Mouse (Mus musculus) intestine, embryonic 15.5 days (tissue): ENCODE results near the gene Serpinb8. TPM values are rescaled to one million over a fixed set of nuclear protein-coding genes. Genes with fewer than 3 reads are reported as not detected.

Experiments used
- ATAC-seq: fragments of 200-750 bp; cut with Nextera tagmentation; 2 replicates; pipeline ENCODE4 v1.8.0; 2017; ENCODE audit warnings: moderate TSS enrichment, moderate library complexity
- H3K27ac ChIP-seq: fragments of 300-500 bp; sonication (generic); 2 replicates; pipeline ENCODE4 v1.5.1; 2015; ENCODE audit warnings: mild to moderate bottlenecking, inconsistent platforms
- H3K27me3 ChIP-seq: fragments of 300-500 bp; sonication (generic); replicated peaks from 2 replicates; pipeline ENCODE4 v1.6.1; 2015; ENCODE audit warnings: inconsistent platforms
- H3K36me3 ChIP-seq: fragments of 300-500 bp; sonication (generic); 2 replicates; pipeline ENCODE4 v1.6.1; 2015; ENCODE audit warnings: inconsistent platforms
- H3K4me1 ChIP-seq: fragments of 300-500 bp; sonication (generic); replicated peaks from 2 replicates; pipeline ENCODE4 v1.6.1; 2015; ENCODE audit warnings: inconsistent platforms
- H3K4me2 ChIP-seq: fragments of 300-500 bp; sonication (generic); replicated peaks from 2 replicates; pipeline ENCODE4 v1.6.1; 2015; ENCODE audit warnings: mild to moderate bottlenecking, inconsistent platforms
- H3K4me3 ChIP-seq: fragments of 300-500 bp; sonication (generic); replicated peaks from 2 replicates; pipeline ENCODE4 v1.5.1; 2015; ENCODE audit warnings: inconsistent platforms
- H3K9ac ChIP-seq: fragments of 300-500 bp; sonication (generic); 2 replicates; pipeline ENCODE4 v1.6.1; 2015; ENCODE audit warnings: inconsistent platforms
- H3K9me3 ChIP-seq: fragments of 300-500 bp; sonication (generic); 2 replicates; pipeline ENCODE4 v1.6.1; 2016; ENCODE audit warnings: inconsistent platforms
- WGBS: fragments of 180-500 bp; shearing (Covaris S2); methylation state at CpG from one replicate; pipeline ENCODE4 v1.1.7; 2015; 5-methylcytosine and 5-hydroxymethylcytosine counted together
- polyA plus RNA-seq: library from polyadenylated mRNA; unstranded; fragments of >200 nt; fragmentation: Nextera tagmentation; extraction: Ambion mirVana; gene quantifications from 2 replicates; pipeline ENCODE4 v1.2.1, GENCODE M21; 2015

Serpinb8 gene
- polyA plus RNA-seq, 1 experiment from 2014 or later = 0.92 TPM

DNA sequence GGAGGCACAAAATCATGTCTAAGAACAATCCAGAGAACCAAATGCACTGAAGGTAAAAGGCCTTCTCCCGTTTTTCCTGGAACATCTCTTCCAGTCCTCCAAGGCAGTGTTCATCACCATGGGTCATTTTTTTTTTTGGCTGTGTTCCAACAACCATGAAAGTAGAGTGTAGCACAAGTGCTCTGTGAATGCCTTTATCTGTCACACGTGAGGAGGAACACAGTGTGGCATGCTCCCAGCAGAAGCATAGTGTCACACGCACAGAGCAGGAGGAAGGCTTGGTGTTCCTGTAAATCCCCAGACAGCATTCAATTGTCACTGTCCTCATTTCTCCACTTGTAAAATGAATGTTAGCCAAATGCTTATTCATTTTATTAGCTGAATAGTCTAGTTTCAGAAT lies 2.8 kb downstream of the Serpinb8 start:
- no peaks in the 10 kb centered on the region for H3K36me3 ChIP-seq
- H3K4me2 ChIP-seq = no peak overlapping the region
- H3K9me3 ChIP-seq = no peaks in the 10 kb centered on the region
- no peak overlapping the region for H3K9ac ChIP-seq
- ATAC-seq = no peak
- H3K4me1 ChIP-seq = no peaks in the 10 kb centered on the region
- no peaks in the 10 kb centered on the region for H3K27me3 ChIP-seq
- 67% methylated on average over 3 of the region's 3 CpGs for WGBS
- H3K4me3 ChIP-seq = no peak overlapping the region
- H3K27ac ChIP-seq = no peak overlapping the region

DNA sequence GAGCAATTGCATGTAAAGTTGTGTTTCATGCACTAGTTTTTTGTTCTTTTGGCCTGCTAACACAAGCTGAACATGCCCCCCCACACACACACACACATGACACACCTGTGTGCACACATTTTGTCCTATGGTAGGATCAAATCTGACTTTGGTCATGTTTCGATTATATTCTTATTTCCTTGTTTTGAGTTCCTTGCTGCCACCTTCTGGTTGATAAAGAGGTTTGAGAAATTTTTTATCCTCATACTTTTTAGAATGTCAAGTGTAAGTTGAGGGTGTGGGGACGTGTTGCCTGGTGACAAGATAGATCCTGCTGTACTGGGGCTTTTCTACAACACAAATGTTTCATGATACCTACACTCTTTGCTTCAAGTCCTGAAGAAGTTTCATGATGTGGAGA lies 3.7 kb downstream of the Serpinb8 start:
- Histone ChIP-seq H3K27me3 (no peaks in the 10 kb centered on the region), H3K9ac (no peak overlapping the region), H3K4me3 (no peak overlapping the region), H3K36me3 (no peaks in the 10 kb centered on the region), H3K27ac (no peak overlapping the region), H3K4me1 (no peaks in the 10 kb centered on the region), H3K9me3 (no peaks in the 10 kb centered on the region), H3K4me2 (no peak overlapping the region)
- WGBS = 74% methylated on average over 2 of the region's 2 CpGs
- ATAC-seq = no peak

DNA sequence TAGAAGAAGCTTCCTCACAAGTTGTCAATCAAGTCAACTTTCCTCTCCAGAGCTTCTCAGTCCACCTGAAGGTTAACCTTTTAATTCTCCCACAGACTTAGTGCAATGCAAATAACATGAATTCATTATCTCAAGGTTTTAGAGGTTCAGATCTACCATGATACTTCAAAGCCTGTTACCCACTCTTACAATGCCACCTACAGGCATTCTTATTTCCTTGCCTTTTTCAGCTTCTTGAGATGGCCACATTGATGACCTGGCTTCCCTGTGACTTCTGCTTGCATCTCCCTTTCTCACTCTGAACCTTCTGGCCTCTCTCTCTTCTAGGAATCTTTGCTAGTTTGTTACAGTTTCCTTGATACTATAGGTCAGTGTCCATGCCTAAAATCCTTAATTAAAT lies 7.1 kb downstream of the Serpinb8 start:
- H3K27me3 ChIP-seq = no peaks in the 10 kb centered on the region
- no peak overlapping the region for H3K9ac ChIP-seq
- H3K9me3 ChIP-seq = no peaks in the 10 kb centered on the region
- no peak overlapping the region for H3K4me2 ChIP-seq
- no peaks in the 10 kb centered on the region for H3K4me1 ChIP-seq
- no peaks in the 10 kb centered on the region for H3K36me3 ChIP-seq
- H3K27ac ChIP-seq = no peak overlapping the region
- ATAC-seq = no peak
- H3K4me3 ChIP-seq = no peak overlapping the region

DNA sequence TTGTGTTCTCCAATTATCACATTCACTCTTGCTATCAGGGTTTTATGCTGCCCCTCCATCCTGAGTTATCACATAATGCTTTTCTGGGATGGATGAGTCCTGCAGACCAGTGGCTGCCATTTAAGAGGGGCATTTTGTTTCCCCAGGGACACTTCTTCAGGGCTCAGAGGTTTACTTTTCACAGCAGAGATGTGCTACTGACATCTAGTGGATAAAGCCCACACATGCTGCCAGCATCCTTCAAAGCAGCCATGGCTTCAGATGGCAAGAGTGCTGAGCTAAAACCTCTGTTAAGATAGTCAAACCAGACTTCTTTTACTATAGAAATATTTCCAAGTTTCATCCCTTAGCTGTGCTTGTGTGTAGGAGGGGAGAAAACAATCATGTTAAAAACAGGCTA lies 8.7 kb downstream of the Serpinb8 start:
- Histone ChIP-seq H3K4me3 (no peak overlapping the region), H3K9me3 (no peaks in the 10 kb centered on the region), H3K9ac (no peak overlapping the region), H3K4me2 (no peak overlapping the region), H3K27ac (no peak overlapping the region), H3K4me1 (no peaks in the 10 kb centered on the region), H3K36me3 (no peaks in the 10 kb centered on the region), H3K27me3 (no peaks in the 10 kb centered on the region)
- no peak for ATAC-seq

DNA sequence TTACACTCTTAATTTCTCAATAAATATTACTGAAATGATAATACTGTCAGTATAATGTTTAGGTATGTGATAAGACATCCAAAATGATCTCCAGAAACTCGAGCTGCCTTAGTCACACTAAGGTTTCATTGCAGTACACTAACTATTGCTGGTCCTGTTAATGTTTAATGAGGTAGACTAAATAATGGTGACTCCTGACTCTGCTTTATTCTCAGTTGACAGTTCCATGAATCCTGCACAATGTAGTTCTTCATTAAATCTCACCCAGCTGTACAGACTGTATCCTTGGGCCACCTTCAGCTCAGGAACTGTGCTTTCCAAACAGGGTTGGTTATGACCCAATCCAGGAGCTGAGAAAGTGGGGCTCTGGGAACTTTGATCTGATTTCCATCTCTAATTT lies 19.1 kb downstream of the Serpinb8 start:
- WGBS = 42% methylated on average over 1 of the region's 1 CpGs
- no peak overlapping the region for H3K9ac ChIP-seq
- no peak for ATAC-seq
- no peaks in the 10 kb centered on the region for H3K27me3 ChIP-seq
- H3K9me3 ChIP-seq = no peaks in the 10 kb centered on the region
- H3K4me2 ChIP-seq = no peak overlapping the region
- no peaks in the 10 kb centered on the region for H3K36me3 ChIP-seq
- H3K4me1 ChIP-seq = no peaks in the 10 kb centered on the region
- no peak overlapping the region for H3K4me3 ChIP-seq
- H3K27ac ChIP-seq = no peak overlapping the region

DNA sequence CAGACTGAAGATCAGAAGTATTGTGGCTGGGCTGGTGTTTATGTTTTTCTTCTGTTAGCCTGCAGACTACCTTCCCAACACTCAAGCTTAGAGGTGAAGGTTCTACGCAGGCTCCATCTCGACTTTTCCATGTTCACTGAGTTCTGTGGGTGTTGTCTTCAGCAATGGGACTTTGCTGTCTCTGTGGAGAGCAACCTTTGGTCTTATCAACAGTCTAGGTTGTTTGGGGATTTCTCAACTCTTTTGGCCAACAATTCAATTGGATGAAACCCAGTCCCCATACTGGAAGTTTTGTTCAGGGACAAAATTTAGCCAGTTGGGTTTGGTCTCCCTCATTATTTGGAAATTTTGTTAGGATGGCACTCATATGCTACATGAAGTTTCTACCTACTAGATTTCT lies 24.3 kb downstream of the Serpinb8 start:
- 87% methylated on average over 2 of the region's 2 CpGs for WGBS
- H3K4me3 ChIP-seq = no peak overlapping the region
- H3K4me2 ChIP-seq = no peak overlapping the region
- no peaks in the 10 kb centered on the region for H3K27me3 ChIP-seq
- H3K9me3 ChIP-seq = no peaks in the 10 kb centered on the region
- no peaks in the 10 kb centered on the region for H3K36me3 ChIP-seq
- H3K4me1 ChIP-seq = no peaks in the 10 kb centered on the region
- H3K9ac ChIP-seq = no peak overlapping the region
- no peak for ATAC-seq
- H3K27ac ChIP-seq = no peak overlapping the region

DNA sequence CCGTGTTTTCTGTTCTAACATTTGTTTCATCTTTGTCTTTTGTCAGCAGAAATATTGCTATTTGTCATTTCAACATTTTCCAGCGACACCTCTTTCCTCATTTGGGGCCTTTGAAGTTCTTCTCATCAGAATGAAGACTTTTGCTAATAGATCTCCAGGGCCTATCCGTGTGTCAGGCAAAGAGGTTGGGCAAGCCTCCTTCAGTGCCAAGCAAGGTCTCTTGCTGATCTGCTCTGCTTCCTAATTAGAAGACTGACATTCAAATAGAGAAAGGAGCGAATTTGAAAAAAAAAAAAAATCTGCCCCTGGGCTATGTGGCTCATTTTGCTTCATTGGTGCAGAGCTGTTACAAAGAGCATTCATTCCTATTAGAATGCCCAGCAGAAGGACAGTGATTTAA lies 32.2 kb downstream of the Serpinb8 start:
- Histone ChIP-seq H3K9me3 (no peaks in the 10 kb centered on the region), H3K4me2 (no peak overlapping the region), H3K36me3 (no peaks in the 10 kb centered on the region), H3K4me1 (no peaks in the 10 kb centered on the region), H3K9ac (no peak overlapping the region), H3K27me3 (no peaks in the 10 kb centered on the region), H3K4me3 (no peak overlapping the region), H3K27ac (no peak overlapping the region)
- WGBS = 77% methylated on average over 4 of the region's 4 CpGs
- ATAC-seq = no peak

DNA sequence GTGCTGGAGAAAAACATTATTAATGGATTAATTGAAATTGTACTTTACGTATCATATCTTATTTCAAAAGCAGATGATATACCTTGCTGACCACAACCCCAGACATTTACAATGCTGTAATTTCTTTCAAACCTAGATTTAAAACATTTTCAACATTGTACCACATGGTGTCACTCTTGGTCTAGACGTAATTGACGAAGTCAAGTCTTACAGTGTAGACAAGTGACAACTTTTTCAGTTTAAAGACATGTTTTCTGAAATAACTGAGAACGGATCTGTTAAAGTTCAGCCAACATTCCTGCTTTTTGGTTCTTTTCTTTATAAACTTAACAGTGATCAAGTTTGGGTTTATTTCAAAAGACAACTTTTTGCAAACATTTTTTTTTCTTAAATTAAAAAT lies 46.1 kb downstream of the Serpinb8 start:
- H3K27me3 ChIP-seq = no peaks in the 10 kb centered on the region
- H3K4me1 ChIP-seq = no peaks in the 10 kb centered on the region
- H3K4me3 ChIP-seq = no peak overlapping the region
- WGBS = 33% methylated on average over 4 of the region's 4 CpGs
- ATAC-seq = no peak
- no peak overlapping the region for H3K4me2 ChIP-seq
- no peak overlapping the region for H3K9ac ChIP-seq
- H3K27ac ChIP-seq = no peak overlapping the region
- no peaks in the 10 kb centered on the region for H3K36me3 ChIP-seq
- H3K9me3 ChIP-seq = no peaks in the 10 kb centered on the region

DNA sequence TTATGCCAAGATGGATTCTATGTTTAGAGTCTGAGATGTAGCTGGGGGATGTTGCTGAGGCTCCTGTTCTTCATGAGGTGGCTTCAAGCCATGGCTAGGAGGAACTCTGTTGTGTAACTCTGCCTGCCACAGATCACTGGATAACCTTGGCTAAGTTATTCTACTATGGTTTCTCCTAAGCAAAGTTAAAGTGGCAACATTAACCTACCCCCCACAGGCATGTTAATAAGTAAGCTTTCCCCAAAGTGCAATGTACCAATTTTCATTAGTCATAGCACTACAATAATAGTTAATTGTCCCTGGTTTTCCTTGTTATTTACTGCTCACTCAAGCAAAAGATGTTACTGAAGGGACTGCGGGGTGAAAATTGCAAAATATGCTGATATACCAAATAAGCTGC lies 48.2 kb downstream of the Serpinb8 start:
- Histone ChIP-seq H3K27me3 (no peaks in the 10 kb centered on the region), H3K9ac (no peak overlapping the region), H3K4me1 (no peaks in the 10 kb centered on the region), H3K4me3 (no peak overlapping the region), H3K4me2 (no peak overlapping the region), H3K27ac (no peak overlapping the region), H3K9me3 (no peaks in the 10 kb centered on the region), H3K36me3 (no peaks in the 10 kb centered on the region)
- no peak for ATAC-seq
- 87% methylated on average over 1 of the region's 1 CpGs for WGBS

DNA sequence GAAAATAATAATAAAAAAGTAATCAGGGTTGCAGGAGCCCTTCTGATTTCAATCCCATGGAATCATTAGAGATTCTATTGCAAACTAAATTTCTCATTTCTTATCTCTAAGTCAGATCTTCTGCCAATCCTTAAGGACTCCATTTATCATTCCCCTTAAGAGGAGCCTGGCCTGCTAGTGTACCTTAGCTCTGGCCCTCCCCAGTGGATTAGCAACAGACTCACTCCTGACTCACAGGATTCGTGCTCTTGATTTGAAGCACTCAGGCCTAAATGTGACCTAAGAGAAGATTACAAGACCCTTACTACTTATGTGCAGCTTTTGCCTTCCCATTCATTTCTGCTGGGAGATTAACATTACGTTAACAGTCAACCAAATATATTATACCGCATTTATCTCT lies 48.7 kb downstream of the Serpinb8 start:
- Histone ChIP-seq H3K9me3 (no peaks in the 10 kb centered on the region), H3K27ac (no peak overlapping the region), H3K4me1 (no peaks in the 10 kb centered on the region), H3K36me3 (no peaks in the 10 kb centered on the region), H3K27me3 (no peaks in the 10 kb centered on the region), H3K9ac (no peak overlapping the region), H3K4me2 (no peak overlapping the region), H3K4me3 (no peak overlapping the region)
- WGBS = 86% methylated on average over 3 of the region's 3 CpGs
- no peak for ATAC-seq

DNA sequence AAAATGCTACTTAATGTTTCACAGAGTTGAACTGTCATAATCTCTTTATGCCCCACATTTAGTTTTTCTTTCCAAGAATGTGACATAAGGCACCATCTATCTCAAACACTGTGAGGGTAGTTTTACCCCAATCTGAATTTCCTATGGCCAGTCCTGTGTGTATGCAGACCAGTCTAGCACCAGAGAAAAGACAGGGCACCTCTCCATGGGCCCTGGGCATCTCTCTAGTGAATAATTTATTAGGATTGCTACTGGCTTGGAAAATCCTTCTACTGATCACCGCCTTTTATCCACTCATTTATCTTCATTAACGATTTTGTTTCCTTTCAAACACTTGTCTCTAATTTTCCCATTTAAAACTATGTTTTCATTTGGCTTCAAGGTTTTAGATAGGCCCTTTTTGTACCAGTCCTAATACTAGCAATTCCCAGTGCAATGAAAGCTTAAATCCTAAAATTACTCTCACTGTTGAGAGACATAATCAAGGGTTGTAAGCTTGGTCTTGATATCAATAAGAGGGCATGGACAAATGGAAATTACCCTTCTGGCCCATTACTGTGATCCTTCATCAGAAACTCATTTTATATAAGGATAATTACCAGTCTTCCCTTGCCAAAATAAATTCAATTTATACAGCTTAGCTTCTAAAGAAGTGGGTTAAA lies 52.8 kb downstream of the Serpinb8 start:
- whole genome bisulfite sequencing = 73% methylated on average over 2 of the region's 2 CpGs
- no peak for ATAC-seq
- H3K9ac ChIP-seq = no peak overlapping the region
- H3K27me3 ChIP-seq = no peaks in the 10 kb centered on the region
- no peak overlapping the region for H3K4me2 ChIP-seq
- H3K4me1 ChIP-seq = no peaks in the 10 kb centered on the region
- no peak overlapping the region for H3K4me3 ChIP-seq
- no peaks in the 10 kb centered on the region for H3K9me3 ChIP-seq
- H3K27ac ChIP-seq = no peak overlapping the region
- no peaks in the 10 kb centered on the region for H3K36me3 ChIP-seq

DNA sequence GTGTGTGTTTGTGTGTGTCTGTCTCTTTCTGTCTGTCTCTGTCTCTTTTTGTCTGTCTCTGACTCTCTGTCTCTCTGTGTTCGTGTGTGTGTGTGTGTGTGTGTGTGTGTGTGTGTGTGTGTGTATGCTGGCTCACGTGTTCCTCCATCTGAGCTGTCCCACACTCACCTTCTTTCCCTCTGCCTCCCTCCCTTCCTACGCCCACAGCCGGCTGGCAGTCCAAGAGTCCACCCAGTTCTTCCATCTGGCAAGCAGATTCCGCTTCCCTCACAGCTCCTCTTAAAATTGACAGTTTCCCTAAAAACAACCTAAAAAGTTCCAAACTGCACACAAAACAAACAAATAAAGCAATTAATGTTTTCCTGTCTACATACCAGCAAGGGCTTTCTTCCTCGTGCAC lies 55.3 kb downstream of the Serpinb8 start:
- Histone ChIP-seq H3K9ac (no peak overlapping the region), H3K4me2 (no peak overlapping the region), H3K4me1 (no peaks in the 10 kb centered on the region), H3K27me3 (no peaks in the 10 kb centered on the region), H3K4me3 (no peak overlapping the region), H3K9me3 (no peaks in the 10 kb centered on the region), H3K36me3 (no peaks in the 10 kb centered on the region), H3K27ac (no peak overlapping the region)
- WGBS = 58% methylated on average over 5 of the region's 6 CpGs
- ATAC-seq = no peak

DNA sequence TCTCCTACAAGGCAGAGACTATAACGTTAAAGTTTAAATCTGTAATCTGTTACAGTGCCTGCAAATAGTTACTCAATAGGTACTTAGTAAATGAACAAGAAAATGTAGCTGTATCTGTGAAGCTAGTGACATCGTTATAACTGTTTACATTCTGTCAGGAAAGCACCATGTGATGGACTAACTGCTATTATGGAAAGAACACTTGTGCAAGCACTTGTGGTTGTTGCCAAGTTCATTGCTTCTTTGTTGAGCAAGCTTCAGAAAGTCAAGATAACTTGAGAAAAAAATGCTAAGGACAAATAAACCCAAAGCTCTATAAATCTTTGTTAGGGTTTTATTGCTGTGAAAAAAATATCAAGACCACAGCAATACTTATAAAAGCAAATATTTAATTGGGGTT lies 67.9 kb downstream of the Serpinb8 start:
- Histone ChIP-seq H3K4me1 (no peaks in the 10 kb centered on the region), H3K27me3 (no peaks in the 10 kb centered on the region), H3K9me3 (no peaks in the 10 kb centered on the region), H3K4me3 (no peak overlapping the region), H3K36me3 (no peaks in the 10 kb centered on the region), H3K27ac (no peak overlapping the region), H3K4me2 (no peak overlapping the region), H3K9ac (no peak overlapping the region)
- WGBS = 60% methylated on average over 2 of the region's 2 CpGs
- no peak for ATAC-seq
